Mouse (Mus musculus) heart, embryonic 10.5 days (tissue): ENCODE measurements around the gene Cnksr1. TPM values are rescaled to one million over a fixed set of nuclear protein-coding genes. Genes with fewer than 3 reads are reported as not detected.

ENCODE experiments used
- DNase-seq: peaks from one replicate; pipeline ENCODE4 v3.0.0-alpha.2; 2017; ENCODE audit warnings: low spot score
- H3K27ac ChIP-seq: fragments of 300-500 bp; sonication (generic); 2 replicates; pipeline ENCODE4 v1.5.1; 2016; ENCODE audit warnings: mild to moderate bottlenecking
- H3K27me3 ChIP-seq: fragments of 300-500 bp; sonication (generic); 2 replicates; pipeline ENCODE4 v1.6.1; 2016; ENCODE audit warnings: mild to moderate bottlenecking; ENCODE audit not compliant: poor library complexity, insufficient read depth, severe bottlenecking
- H3K36me3 ChIP-seq: fragments of 300-500 bp; sonication (generic); 2 replicates; pipeline ENCODE4 v1.6.1; 2016; ENCODE audit warnings: mild to moderate bottlenecking, moderate library complexity
- H3K4me1 ChIP-seq: fragments of 300-500 bp; sonication (generic); 2 replicates; pipeline ENCODE4 v1.6.1; 2016; ENCODE audit warnings: mild to moderate bottlenecking
- H3K4me3 ChIP-seq: fragments of 300-500 bp; sonication (generic); 2 replicates; pipeline ENCODE4 v1.5.1; 2016; ENCODE audit warnings: mild to moderate bottlenecking, moderate library complexity
- H3K9me3 ChIP-seq: fragments of 300-500 bp; sonication (generic); 2 replicates; pipeline ENCODE4 v1.6.1; 2016; ENCODE audit warnings: mild to moderate bottlenecking, moderate library complexity
- WGBS: fragments of 180-500 bp; shearing (Covaris S2); methylation state at CpG from one replicate; pipeline ENCODE4 v1.1.7; 2016; 5-methylcytosine and 5-hydroxymethylcytosine counted together
- polyA plus RNA-seq: library from polyadenylated mRNA; unstranded; fragments of >200 nt; fragmentation: Nextera tagmentation; extraction: Ambion mirVana; gene quantifications from 2 replicates; pipeline ENCODE4 v1.2.1, GENCODE M21; 2016

The Cnksr1 gene
- polyA plus RNA-seq, 1 experiment from 2014 or later, result 1.2 TPM

DNA sequence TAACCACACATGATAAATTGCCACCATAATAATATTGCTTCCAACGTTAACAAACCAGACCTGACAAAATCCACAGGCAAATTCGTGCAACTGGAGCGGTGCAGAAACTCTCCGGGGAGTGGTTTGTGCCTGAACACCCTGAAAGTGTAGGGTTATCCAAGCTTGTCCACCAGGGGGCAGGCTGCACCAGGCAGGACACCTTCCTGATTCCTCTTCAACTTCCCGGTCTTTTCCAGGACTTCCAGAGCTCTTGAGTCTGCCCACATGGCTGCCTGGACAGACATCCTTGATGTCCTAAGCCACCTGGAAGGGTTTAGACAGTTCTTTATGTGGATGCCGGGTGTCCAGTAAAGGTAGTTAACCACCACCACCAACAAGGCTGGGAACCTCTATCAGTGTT is 25.0 kb upstream of the Cnksr1 start:
- Histone ChIP-seq H3K4me1 (peaks cover 4% of the 10 kb centered on the region; the same call in 1 of the 2 replicates), H3K27me3 (no peaks in the 10 kb centered on the region), H3K36me3 (no peaks in the 10 kb centered on the region), H3K9me3 (no peaks in the 10 kb centered on the region; the same call in 1 of the 2 replicates), H3K27ac (no peak overlapping the region), H3K4me3 (no peak overlapping the region)
- DNase-seq, result no peak
- WGBS, result 32% methylated on average over 6 of the region's 6 CpGs

DNA sequence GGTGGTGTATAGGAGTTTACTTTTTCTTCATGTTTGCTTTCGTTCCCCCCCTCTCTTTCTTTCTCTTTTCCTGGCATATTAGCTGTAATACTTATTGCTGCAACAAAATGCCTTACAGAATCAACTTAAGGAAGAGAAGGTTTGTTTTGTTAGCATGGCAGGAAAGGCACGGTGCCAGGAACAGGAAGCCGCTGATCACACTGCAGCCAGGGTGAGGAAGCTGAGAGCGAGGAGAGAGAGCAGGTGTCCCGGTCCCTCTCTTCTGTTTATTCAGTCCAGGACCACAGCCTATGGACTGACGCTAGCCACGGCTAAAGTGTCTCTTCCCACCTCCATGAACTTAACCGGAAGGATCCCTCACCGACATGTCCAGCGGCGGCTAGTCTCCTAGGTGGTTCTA is 20.2 kb upstream of the Cnksr1 start:
- no peaks in the 10 kb centered on the region for H3K36me3 ChIP-seq
- no peak for DNase-seq
- no peak overlapping the region for H3K4me3 ChIP-seq
- H3K4me1 ChIP-seq, result peaks cover 50% of the 10 kb centered on the region
- WGBS, result 62% methylated on average over 11 of the region's 11 CpGs
- H3K9me3 ChIP-seq, result no peaks in the 10 kb centered on the region
- H3K27ac ChIP-seq, result peak overlapping the region; percentile 33; the same call in 1 of the 2 replicates
- H3K27me3 ChIP-seq, result peaks cover 9% of the 10 kb centered on the region; the same call in 1 of the 2 replicates

DNA sequence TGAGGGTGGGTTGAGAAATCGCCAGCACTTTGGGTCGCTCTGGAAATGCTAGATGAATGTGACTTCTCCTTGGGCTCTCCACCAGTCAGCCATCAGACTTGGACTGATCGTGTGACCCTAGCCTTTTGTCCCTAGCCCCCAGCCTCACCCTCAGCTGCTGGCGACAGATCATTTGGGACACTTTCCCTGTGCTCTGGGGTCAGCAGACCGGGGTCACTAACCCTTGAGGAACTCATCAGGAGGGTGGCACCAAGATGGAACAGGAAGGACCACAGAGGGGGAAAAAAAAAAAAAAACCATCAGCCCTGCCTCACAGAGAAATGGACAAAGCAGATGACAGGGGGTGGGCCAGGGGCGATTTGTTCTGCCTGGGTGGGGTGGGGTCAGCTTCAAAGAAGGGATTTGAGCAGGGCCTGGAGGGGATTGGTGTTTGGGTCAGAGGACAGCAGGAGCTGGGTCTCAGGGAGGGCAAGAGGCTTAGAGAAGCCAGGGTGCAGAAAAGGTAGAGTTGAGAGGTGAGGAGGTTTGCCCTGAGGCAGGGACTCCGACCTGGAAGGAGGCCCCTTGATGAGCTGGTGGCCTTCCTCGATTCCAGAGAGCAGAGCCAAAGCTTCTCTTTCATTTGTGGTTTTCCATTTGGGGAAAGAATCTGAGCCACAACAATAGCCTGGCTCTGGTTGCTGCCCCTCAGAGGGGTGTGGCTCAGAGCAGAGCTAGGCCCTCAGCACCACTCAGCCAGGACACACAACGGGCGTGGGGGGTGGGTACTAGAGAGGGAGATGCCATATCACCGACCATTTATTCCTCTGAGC is 19.2 kb upstream of the Cnksr1 start:
- Histone ChIP-seq H3K4me1 (peaks cover 59% of the 10 kb centered on the region), H3K27me3 (peaks cover 16% of the 10 kb centered on the region), H3K9me3 (no peaks in the 10 kb centered on the region), H3K27ac (peak overlapping the region; percentile 85), H3K4me3 (no peak overlapping the region), H3K36me3 (no peaks in the 10 kb centered on the region)
- WGBS, result 15% methylated on average over 10 of the region's 11 CpGs
- DNase-seq, result no peak

DNA sequence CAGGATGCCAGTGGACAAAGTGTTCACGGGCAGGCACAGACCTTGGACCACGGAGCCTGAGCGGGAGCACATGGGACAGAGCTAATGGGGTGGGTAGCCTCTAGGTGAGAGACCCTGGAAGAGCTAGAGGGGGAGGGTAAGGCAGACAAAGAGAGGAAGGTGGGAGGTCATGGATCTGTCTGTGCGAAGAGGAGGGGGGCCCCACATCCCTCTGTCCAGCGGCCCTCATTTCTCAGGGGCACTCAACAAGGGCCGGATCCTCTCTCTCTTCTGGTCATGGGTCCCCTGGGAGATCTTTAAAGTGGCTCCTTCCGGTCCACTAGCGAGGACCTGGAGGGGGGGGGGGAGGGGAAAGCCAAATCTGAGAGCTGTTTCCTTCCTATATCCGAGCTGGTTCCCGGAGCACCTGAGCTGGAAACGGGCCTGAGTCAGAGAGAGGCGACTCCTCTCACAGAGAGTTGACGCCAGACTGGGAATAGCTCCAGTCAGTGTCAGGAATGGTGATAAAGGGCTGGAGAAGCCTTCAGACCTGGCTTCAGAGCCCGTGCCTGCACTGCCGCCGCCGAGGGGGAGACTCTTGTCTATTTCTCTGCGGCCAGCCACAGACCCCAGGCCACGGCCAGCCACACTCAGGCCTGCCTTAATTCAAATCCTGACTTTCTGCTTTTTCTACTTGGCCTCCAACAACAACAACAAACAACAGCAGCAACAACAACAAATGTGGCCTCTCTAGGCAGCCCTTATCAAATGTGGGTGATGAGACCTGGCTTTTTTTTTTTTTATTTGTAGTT is 18.4 kb upstream of the Cnksr1 start:
- Histone ChIP-seq H3K27ac (peak overlapping the region; percentile 85), H3K9me3 (no peaks in the 10 kb centered on the region), H3K36me3 (no peaks in the 10 kb centered on the region), H3K4me1 (peaks cover 67% of the 10 kb centered on the region), H3K4me3 (peak overlapping the region; percentile 27), H3K27me3 (peaks cover 24% of the 10 kb centered on the region)
- DNase-seq, result no peak
- 4% methylated on average over 18 of the region's 19 CpGs for WGBS

GRCm38 (mm10) chr4:134255854-134256253 is 17.7 kb upstream of the Cnksr1 start:
- H3K27me3 ChIP-seq, result peaks cover 31% of the 10 kb centered on the region
- H3K27ac ChIP-seq, result peak overlapping the region; percentile 85
- DNase-seq, result no peak
- no peaks in the 10 kb centered on the region for H3K36me3 ChIP-seq
- H3K4me3 ChIP-seq, result no peak overlapping the region
- peaks cover 75% of the 10 kb centered on the region for H3K4me1 ChIP-seq
- 30% methylated on average over 4 of the region's 4 CpGs for WGBS
- H3K9me3 ChIP-seq, result no peaks in the 10 kb centered on the region

DNA sequence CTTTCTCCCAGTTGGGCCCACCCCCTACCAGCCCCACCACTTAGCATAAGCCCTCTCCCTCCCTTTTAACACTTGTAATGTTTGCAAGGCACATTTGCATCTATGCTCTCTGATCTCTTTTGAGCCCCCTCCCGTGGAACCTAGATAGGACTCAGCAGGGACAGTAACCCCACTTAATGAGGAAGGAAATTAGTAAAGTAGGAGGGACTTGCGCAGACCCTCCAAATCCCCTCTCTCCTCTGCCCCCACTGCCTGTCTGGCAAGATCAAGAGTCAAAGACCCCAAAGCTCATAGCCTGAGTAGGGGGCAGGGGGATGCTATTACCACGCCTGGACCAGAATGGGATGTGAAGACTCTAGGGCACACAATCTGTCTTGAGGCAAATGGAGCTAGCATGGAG is 16.6 kb upstream of the Cnksr1 start:
- no peak for DNase-seq
- no peaks in the 10 kb centered on the region for H3K9me3 ChIP-seq
- H3K4me3 ChIP-seq, result no peak overlapping the region
- peak overlapping the region; percentile 88 for H3K27ac ChIP-seq
- WGBS, result 45% methylated on average over 3 of the region's 3 CpGs
- no peaks in the 10 kb centered on the region for H3K36me3 ChIP-seq
- peaks cover 42% of the 10 kb centered on the region for H3K27me3 ChIP-seq
- peaks cover 84% of the 10 kb centered on the region for H3K4me1 ChIP-seq

- Histone ChIP-seq H3K9me3 (no peaks in the 10 kb centered on the region), H3K4me1 (peaks cover 89% of the 10 kb centered on the region), H3K27me3 (peaks cover 51% of the 10 kb centered on the region), H3K4me3 (peak within 1 kb of the TSS; percentile 60), H3K27ac (peak within 1 kb of the TSS; percentile 88), H3K36me3 (no peaks in the 10 kb centered on the region)
- under 1% methylated on average over 13 of the region's 13 CpGs for WGBS
- no peak for DNase-seq
These were observed 15.6 kb upstream of the Cnksr1 start, which contains the start of gene Grrp1 for GRCm38 (mm10) chr4:134253722-134254324. Grrp1 (minus strand) TSS chr4:134254106.

DNA sequence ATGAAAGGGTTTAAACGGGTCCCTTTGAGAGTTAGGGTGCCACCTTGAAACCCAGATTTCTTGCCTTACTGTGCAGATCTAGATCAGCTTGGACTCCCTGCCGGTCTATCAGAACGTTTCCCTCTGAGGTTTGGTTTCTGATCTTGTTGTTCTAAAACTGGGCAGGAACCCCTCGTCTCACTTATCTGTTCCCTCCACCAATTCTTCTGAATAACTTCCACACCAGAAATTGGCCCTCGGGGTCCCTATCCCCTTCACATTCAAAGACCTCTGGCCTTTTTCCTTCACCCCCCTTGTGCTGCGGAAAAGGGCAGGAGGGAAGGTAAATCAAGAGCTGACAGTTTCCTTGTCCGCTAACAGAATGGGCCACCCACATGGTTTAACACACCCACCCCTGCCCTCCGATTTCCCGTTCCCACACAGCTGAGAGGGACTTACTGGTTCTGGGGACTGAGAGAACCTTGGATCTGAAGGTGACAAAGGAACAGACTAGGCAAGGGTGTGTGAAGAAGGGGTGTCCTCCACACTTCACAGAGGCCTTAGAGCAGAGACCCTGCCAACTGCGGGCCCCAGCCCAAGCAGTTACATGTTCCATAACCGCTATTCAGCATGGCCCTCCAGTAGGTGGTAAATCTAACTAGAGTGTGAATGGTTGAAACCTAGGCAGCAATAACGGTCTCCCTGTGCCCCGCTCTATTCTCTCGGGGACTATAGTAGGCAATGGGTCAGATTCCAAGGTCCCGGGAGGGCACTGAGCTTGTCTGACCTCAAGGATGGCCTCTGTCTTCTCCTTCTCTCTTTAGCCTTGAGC is 14.9 kb upstream of the Cnksr1 start:
- 10% methylated on average over 15 of the region's 15 CpGs for WGBS
- H3K9me3 ChIP-seq, result no peaks in the 10 kb centered on the region
- peak overlapping the region; percentile 60 for H3K4me3 ChIP-seq
- DNase-seq, result no peak
- H3K36me3 ChIP-seq, result no peaks in the 10 kb centered on the region
- H3K27ac ChIP-seq, result peak overlapping the region; percentile 88
- H3K4me1 ChIP-seq, result peaks cover 85% of the 10 kb centered on the region
- peaks cover 58% of the 10 kb centered on the region for H3K27me3 ChIP-seq

- Histone ChIP-seq H3K4me1 (peaks cover 78% of the 10 kb centered on the region), H3K27ac (peak overlapping the region; percentile 88), H3K36me3 (no peaks in the 10 kb centered on the region), H3K4me3 (peak overlapping the region; percentile 60), H3K9me3 (no peaks in the 10 kb centered on the region), H3K27me3 (peaks cover 66% of the 10 kb centered on the region)
- 8% methylated on average over 22 of the region's 22 CpGs for WGBS
- no peak for DNase-seq
These were observed 14.1 kb upstream of the Cnksr1 start for GRCm38 (mm10) chr4:134252131-134252910.

- Histone ChIP-seq H3K36me3 (no peaks in the 10 kb centered on the region), H3K27me3 (peaks cover 74% of the 10 kb centered on the region), H3K4me3 (peak overlapping the region; percentile 60), H3K27ac (peak overlapping the region; percentile 88), H3K9me3 (no peaks in the 10 kb centered on the region), H3K4me1 (peaks cover 70% of the 10 kb centered on the region)
- WGBS, result under 1% methylated on average over 91 of the region's 91 CpGs
- DNase-seq, result no peak
These were observed 13.3 kb upstream of the Cnksr1 start for GRCm38 (mm10) chr4:134251241-134252130.

DNA sequence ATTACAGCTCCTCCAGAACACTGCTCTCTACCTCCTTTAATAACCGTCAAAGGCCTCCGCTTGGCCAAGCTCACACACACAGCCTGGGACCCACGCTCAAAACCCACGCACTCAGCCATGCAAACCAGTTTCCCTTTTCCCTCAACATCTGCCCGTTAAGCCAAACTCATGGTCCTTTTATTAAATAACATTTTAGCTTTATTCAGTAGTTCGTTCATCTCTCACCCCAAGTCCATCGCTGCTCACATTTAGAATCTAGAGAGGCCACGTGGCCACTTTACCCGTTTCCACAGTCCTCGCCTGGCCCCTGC is 12.7 kb upstream of the Cnksr1 start:
- peak overlapping the region; percentile 88 for H3K27ac ChIP-seq
- no peaks in the 10 kb centered on the region for H3K36me3 ChIP-seq
- H3K4me1 ChIP-seq, result peaks cover 68% of the 10 kb centered on the region
- WGBS, result 17% methylated on average over 10 of the region's 10 CpGs
- H3K9me3 ChIP-seq, result no peaks in the 10 kb centered on the region
- H3K4me3 ChIP-seq, result peak overlapping the region; percentile 60
- no peak for DNase-seq
- peaks cover 79% of the 10 kb centered on the region for H3K27me3 ChIP-seq
